Mouse (Mus musculus) brain, embryonic 14.5 days (tissue): ENCODE measurements around the gene Dctn2. TPM values are rescaled to one million over a fixed set of nuclear protein-coding genes. Genes with fewer than 3 reads are reported as not detected.

Experiments used
- DNase-seq: peaks from one replicate; pipeline ENCODE4 v3.0.0-alpha.2; 2011; ENCODE audit warnings: low read depth
- CTCF ChIP-seq: fragments of 200-500 bp; IDR thresholded peaks from 2 replicates; pipeline ENCODE4 v1.5.1; 2012; ENCODE audit warnings: inconsistent platforms, mild to moderate bottlenecking, moderate library complexity, borderline replicate concordance; ENCODE audit not compliant: insufficient read depth, insufficient read length; ENCODE audit errors: extremely low read depth
- POLR2A ChIP-seq: fragments of 200-500 bp; IDR thresholded peaks from 2 replicates; pipeline ENCODE4 v1.6.1; 2012; ENCODE audit warnings: mild to moderate bottlenecking, inconsistent platforms, borderline replicate concordance; ENCODE audit not compliant: poor library complexity, insufficient read depth, insufficient read length, severe bottlenecking; ENCODE audit errors: extremely low read depth
- polyA plus RNA-seq: library from polyadenylated mRNA; depleted of rRNA; stranded (reverse); fragments of >200 nt; gene quantifications from 2 replicates; pipeline ENCODE4 v1.2.3, GENCODE M21; 2012; rRNA removed

Gene Dctn2
- 326 and 373 TPM in 2 replicates for polyA plus RNA-seq

- TF ChIP-seq POLR2A (0 out of 2 replicates have a peak, but pooled peaks have one; percentile 41), CTCF (no peak)
- peak; percentile 99 for DNase-seq
Measured at GRCm38 (mm10) chr10:127266112-127267091, at the start of gene Dctn2. Gene Dctn2 (plus strand): TSS chr10:127266368.

- TF ChIP-seq POLR2A (no peak), CTCF (no peak)
- DNase-seq: no peak
Measured at GRCm38 (mm10) chr10:127216456-127216855, 49.7 kb upstream of the Dctn2 start.

- no peak for DNase-seq
- TF ChIP-seq POLR2A (no peak), CTCF (no peak)
Measured at GRCm38 (mm10) chr10:127217177-127217576, 49.0 kb upstream of the Dctn2 start.

GRCm38 (mm10) chr10:127218339-127218738, 47.8 kb upstream of the Dctn2 start:
- DNase-seq: no peak
- TF ChIP-seq POLR2A: no peak
- TF ChIP-seq CTCF: no peak

GRCm38 (mm10) chr10:127225213-127225612, 41.0 kb upstream of the Dctn2 start:
- DNase-seq: no peak
- no peak for TF ChIP-seq CTCF
- TF ChIP-seq POLR2A: no peak

GRCm38 (mm10) chr10:127225732-127226131, 40.4 kb upstream of the Dctn2 start:
- TF ChIP-seq POLR2A (no peak), CTCF (no peak)
- no peak for DNase-seq

GRCm38 (mm10) chr10:127226318-127226895, 39.8 kb upstream of the Dctn2 start:
- TF ChIP-seq CTCF: peak; percentile 47; the same call in 1 of the 2 replicates
- TF ChIP-seq POLR2A: no peak
- no peak for DNase-seq

GRCm38 (mm10) chr10:127227163-127227562, 39.0 kb upstream of the Dctn2 start:
- no peak for TF ChIP-seq POLR2A
- no peak for TF ChIP-seq CTCF
- DNase-seq: no peak

- peak; percentile 72 for DNase-seq
- peak; percentile 71; the same call in 1 of the 2 replicates for TF ChIP-seq CTCF
- no peak for TF ChIP-seq POLR2A
Measured at GRCm38 (mm10) chr10:127228897-127229296, 37.3 kb upstream of the Dctn2 start.

- TF ChIP-seq POLR2A: no peak
- no peak for TF ChIP-seq CTCF
- no peak for DNase-seq
Measured at GRCm38 (mm10) chr10:127230693-127231092, 35.5 kb upstream of the Dctn2 start.

GRCm38 (mm10) chr10:127231741-127232140, 34.4 kb upstream of the Dctn2 start:
- TF ChIP-seq CTCF (no peak), POLR2A (no peak)
- no peak for DNase-seq
